Mouse (Mus musculus) stomach, embryonic 16.5 days (tissue): ENCODE data around the gene Lpcat3. TPM values are rescaled to one million over a fixed set of nuclear protein-coding genes. Genes with fewer than 3 reads are reported as not detected.

Experiments used
- ATAC-seq: fragments of 200-750 bp; cut with Nextera tagmentation; 2 replicates; pipeline ENCODE4 v1.8.0; 2017; ENCODE audit warnings: moderate number of reproducible peaks, moderate TSS enrichment; ENCODE audit not compliant: insufficient read depth, low FRiP score
- H3K27ac ChIP-seq: fragments of 300-500 bp; sonication (generic); 2 replicates; pipeline ENCODE4 v1.5.1; 2014; ENCODE audit warnings: low read length
- H3K27me3 ChIP-seq: fragments of 300-500 bp; sonication (generic); 2 replicates; pipeline ENCODE4 v1.6.1; 2014; ENCODE audit warnings: low read length, control low read depth, mixed read lengths; ENCODE audit not compliant: control insufficient read depth, insufficient read depth
- H3K36me3 ChIP-seq: fragments of 300-500 bp; sonication (generic); 2 replicates; pipeline ENCODE4 v1.6.1; 2014; ENCODE audit warnings: low read length; ENCODE audit not compliant: control insufficient read depth, insufficient read depth
- H3K4me1 ChIP-seq: fragments of 300-500 bp; sonication (generic); 2 replicates; pipeline ENCODE4 v1.6.1; 2014; ENCODE audit warnings: low read length, control low read depth, mixed read lengths; ENCODE audit not compliant: control insufficient read depth, insufficient read depth
- H3K4me2 ChIP-seq: fragments of 300-500 bp; sonication (generic); 2 replicates; pipeline ENCODE4 v1.6.1; 2014; ENCODE audit warnings: low read depth, low read length, mixed read lengths
- H3K4me3 ChIP-seq: fragments of 300-500 bp; sonication (generic); replicated peaks from 2 replicates; pipeline ENCODE4 v1.5.1; 2014; ENCODE audit warnings: mild to moderate bottlenecking, low read length
- H3K9ac ChIP-seq: fragments of 300-500 bp; sonication (generic); 2 replicates; pipeline ENCODE4 v1.6.1; 2014; ENCODE audit warnings: low read length
- H3K9me3 ChIP-seq: fragments of 300-500 bp; sonication (generic); replicated peaks from 2 replicates; pipeline ENCODE4 v1.6.1; 2016; ENCODE audit warnings: low read length, control low read depth; ENCODE audit not compliant: control insufficient read depth
- WGBS: fragments of 180-500 bp; shearing (Covaris S2); extraction: QIAGEN DNeasy Blood & Tissue Kit; methylation state at CpG from one replicate; pipeline ENCODE4 v1.1.7; 2014; 5-methylcytosine and 5-hydroxymethylcytosine counted together
- polyA plus RNA-seq: library from polyadenylated mRNA; unstranded; fragments of >200 nt; fragmentation: Nextera tagmentation; extraction: Ambion mirVana; gene quantifications from 2 replicates; pipeline ENCODE4 v1.2.1, GENCODE M21; 2015

The Lpcat3 gene
- polyA plus RNA-seq, 1 experiment from 2014 or later = 84.1 TPM

DNA sequence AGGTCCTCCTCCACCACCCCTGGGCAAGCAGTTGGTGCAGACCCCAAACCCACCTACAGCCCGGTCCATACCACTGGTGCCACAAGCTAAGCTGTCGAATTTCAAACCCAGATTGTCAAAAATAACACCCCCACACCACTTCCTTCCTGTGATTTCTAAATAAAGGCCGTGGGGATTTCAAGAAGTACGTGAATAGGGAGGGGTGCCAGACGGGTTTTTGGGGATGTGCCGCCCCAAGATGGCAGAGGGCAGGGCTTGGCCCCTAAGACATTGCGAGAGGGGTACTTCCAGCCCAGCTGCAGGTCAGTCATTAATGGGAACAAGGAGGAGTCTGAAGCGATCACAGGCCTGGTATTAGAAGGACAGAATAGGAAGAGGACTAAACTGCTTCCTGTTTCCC is 60.7 kb downstream of the Lpcat3 start:
- Histone ChIP-seq H3K27ac (no peak overlapping the region), H3K36me3 (no peaks in the 10 kb centered on the region), H3K4me2 (no peak overlapping the region), H3K9ac (no peak overlapping the region), H3K27me3 (no peaks in the 10 kb centered on the region), H3K4me1 (no peaks in the 10 kb centered on the region; the same call in 1 of the 2 replicates), H3K9me3 (no peaks in the 10 kb centered on the region), H3K4me3 (no peak overlapping the region)
- WGBS = 68% methylated on average over 8 of the region's 8 CpGs
- no peak for ATAC-seq

DNA sequence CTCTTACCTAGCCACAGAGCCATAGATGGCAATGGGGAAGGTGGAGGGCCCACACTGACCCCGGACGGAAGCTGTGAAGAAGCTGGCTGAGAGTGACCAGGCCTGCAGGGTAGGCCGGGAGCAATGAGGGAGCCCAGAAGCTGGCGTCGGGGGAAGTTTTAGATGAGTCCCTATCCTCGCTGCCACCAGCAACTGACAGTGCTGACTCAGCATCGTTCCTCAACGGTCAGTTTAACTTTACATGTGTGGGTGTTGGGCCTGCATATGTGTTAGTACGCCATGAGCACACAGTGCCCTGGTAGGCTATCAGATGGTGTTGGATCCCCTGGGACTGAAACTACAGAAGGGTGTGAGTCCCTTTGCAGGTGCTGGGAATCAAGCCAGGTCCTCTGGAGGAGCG is 61.6 kb downstream of the Lpcat3 start:
- H3K4me3 ChIP-seq = no peak overlapping the region
- WGBS = 81% methylated on average over 10 of the region's 10 CpGs
- no peaks in the 10 kb centered on the region for H3K9me3 ChIP-seq
- no peak overlapping the region for H3K4me2 ChIP-seq
- H3K9ac ChIP-seq = no peak overlapping the region
- H3K36me3 ChIP-seq = no peaks in the 10 kb centered on the region
- ATAC-seq = no peak
- no peaks in the 10 kb centered on the region for H3K27me3 ChIP-seq
- H3K4me1 ChIP-seq = no peaks in the 10 kb centered on the region; the same call in 1 of the 2 replicates
- no peak overlapping the region for H3K27ac ChIP-seq

DNA sequence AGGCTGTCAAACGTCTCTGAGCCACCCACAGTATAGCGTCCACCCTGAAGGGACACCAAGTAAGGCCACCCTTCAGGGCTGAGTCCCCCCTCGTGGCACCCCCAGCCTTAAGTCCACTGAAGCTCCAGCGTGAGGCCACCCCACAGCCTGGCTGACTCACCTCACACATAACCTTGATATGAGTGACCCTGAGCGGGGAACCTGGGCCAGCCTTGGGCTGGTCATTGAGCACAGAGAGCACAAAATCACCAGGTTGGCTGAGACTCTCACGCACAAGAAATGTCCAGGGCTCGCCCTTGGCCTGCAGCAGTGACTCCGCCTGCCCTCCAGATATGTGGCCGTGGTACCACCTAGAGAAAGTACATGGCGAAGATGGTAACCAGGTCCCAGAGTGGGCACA is 65.8 kb downstream of the Lpcat3 start:
- Histone ChIP-seq H3K9ac (no peak overlapping the region), H3K27me3 (no peaks in the 10 kb centered on the region), H3K27ac (no peak overlapping the region), H3K9me3 (no peaks in the 10 kb centered on the region), H3K4me1 (no peaks in the 10 kb centered on the region), H3K4me3 (no peak overlapping the region), H3K4me2 (no peak overlapping the region), H3K36me3 (no peaks in the 10 kb centered on the region)
- ATAC-seq = no peak
- WGBS = 78% methylated on average over 10 of the region's 10 CpGs

DNA sequence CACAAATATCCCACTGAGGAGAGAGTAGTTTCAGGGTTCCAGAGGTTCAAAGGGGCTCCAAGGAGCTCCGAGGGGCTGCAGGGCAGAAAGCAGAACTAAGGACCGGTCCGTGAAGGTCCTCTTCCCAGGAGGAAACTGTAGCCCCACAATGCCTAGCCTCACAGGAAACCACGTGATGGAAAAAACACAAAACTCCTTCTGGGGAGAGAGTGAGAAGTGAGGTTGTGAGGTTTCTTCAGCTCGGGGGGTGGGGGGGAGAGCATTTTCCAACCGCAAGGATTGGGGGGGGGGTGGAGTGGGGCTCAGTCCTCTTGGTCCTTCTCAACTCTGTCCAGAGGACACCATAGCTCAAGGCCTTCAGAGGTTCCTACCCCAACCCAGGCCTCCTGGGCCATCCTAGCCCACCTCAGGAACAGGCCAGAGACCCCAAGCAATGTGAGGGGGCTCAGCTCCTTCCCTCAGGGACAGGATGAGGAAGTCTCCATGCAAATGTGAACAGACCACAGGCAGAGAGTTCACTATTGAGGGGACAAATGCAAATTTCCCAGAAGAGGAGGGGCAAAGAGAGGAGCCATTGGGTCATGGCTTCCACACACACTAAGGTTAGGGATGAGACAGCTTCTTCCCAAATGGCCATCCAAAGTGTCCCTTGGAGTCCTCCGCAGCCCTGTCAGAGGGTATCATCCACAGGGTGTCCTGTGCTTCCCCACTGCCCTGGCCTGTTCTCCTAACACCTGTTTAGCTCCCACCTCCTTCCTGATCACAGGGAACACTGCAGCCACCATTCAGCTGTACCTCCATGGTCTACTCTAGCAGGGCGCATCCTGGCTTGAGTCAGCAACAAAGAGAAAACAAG is 67.3 kb downstream of the Lpcat3 start:
- Histone ChIP-seq H3K36me3 (no peaks in the 10 kb centered on the region), H3K27ac (no peak overlapping the region), H3K4me1 (no peaks in the 10 kb centered on the region), H3K4me3 (no peak overlapping the region), H3K9me3 (no peaks in the 10 kb centered on the region), H3K27me3 (no peaks in the 10 kb centered on the region), H3K4me2 (no peak overlapping the region), H3K9ac (no peak overlapping the region)
- WGBS = 79% methylated on average over 8 of the region's 8 CpGs
- no peak for ATAC-seq

DNA sequence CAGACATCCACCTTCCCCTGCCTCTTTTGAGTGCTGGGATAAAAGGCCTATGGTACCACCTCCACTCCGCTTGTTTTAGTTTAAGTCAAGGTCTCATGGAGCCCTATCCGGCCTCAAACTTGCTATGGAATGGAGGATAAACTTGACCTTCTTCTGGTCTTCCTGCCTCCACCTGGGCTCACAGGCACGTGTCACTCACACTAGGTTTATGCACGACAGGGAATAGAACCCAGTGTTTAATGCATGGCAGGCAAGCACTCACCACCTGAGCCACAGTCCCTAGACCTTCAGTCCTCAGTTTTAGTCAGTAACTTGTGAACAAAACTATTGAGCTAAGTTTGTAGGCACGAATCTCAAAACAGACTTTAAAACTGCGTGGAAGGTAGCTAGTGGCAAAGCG is 68.2 kb downstream of the Lpcat3 start:
- Histone ChIP-seq H3K4me1 (no peaks in the 10 kb centered on the region), H3K27ac (no peak overlapping the region), H3K9ac (no peak overlapping the region), H3K27me3 (no peaks in the 10 kb centered on the region), H3K36me3 (no peaks in the 10 kb centered on the region), H3K4me2 (no peak overlapping the region), H3K4me3 (no peak overlapping the region), H3K9me3 (no peaks in the 10 kb centered on the region)
- no peak for ATAC-seq
- 81% methylated on average over 7 of the region's 7 CpGs for WGBS

DNA sequence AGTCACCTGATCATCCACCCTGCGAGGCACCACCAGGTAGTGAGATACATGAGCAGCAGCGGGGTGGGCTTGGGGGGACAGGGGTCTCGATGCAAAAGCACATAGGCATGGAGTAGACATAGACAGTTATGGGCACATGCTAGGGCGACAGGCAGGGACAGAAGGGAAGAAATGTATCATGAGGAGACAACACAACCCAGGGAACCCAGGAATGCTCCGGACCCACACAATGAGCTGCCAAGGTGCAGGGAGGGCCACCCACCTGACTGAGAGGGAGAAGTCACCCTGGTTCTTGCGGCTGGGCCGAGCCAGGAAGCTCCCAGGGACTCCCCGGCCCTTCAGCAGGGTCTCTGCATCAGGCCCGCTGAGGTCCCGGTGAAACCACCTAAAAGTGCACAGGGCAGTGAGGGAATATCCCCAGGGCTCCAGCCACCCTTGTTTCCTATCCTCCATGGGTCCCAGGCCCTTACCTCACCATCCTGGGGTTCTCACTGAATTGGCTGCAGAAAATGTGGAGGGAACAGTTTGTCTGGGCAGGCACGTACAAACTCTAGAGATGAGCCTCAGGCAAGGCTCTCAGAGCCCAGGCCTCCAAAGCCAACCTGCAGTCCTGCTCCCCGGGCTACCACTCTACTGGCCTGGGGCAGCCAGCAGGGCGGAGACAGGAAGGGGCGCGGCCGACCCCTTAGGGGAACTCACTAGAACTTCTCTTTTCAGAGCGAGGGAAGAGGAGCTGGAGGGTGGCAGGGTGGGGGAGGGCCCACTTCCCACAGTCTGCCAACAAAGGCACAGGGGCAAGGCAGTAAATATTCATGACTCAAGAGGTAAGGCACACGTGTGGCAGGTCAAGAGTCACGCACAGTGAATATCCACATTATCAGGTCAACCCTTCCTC is 69.9 kb downstream of the Lpcat3 start:
- H3K4me2 ChIP-seq = no peak overlapping the region
- no peaks in the 10 kb centered on the region for H3K27me3 ChIP-seq
- peak overlapping the region; percentile 8 for H3K9ac ChIP-seq
- H3K9me3 ChIP-seq = no peaks in the 10 kb centered on the region
- 50% methylated on average over 19 of the region's 19 CpGs for WGBS
- H3K27ac ChIP-seq = 0 out of 2 replicates have a peak overlapping the region, but pooled peaks have one; percentile 31
- no peaks in the 10 kb centered on the region for H3K4me1 ChIP-seq
- ATAC-seq = peak; percentile 40; the same call in 1 of the 2 replicates
- no peaks in the 10 kb centered on the region for H3K36me3 ChIP-seq
- H3K4me3 ChIP-seq = peak overlapping the region; percentile 23

DNA sequence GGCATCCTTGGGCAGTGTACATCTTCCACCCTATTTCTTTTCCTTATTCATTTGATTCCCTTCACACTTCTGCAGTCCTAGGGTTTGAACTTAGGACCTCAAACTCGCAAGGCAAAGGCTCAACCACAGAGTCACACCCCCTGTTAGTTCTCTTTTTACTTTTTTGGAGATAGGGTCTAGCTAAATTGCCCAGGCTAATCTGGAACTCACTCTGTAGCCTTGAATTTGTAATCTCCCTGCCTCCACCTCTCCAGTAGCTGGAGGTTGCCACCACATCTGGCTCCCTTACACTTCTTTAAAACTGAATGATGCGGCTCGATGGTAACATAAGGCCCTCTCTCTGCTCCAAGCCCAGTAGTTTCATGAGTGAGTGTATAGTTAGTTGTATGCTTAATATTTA is 71.6 kb downstream of the Lpcat3 start:
- Histone ChIP-seq H3K27ac (no peak overlapping the region), H3K4me1 (peaks cover 10% of the 10 kb centered on the region), H3K9me3 (no peaks in the 10 kb centered on the region), H3K4me3 (no peak overlapping the region), H3K9ac (no peak overlapping the region), H3K27me3 (no peaks in the 10 kb centered on the region), H3K36me3 (no peaks in the 10 kb centered on the region), H3K4me2 (no peak overlapping the region)
- 87% methylated on average over 3 of the region's 3 CpGs for WGBS
- ATAC-seq = no peak

DNA sequence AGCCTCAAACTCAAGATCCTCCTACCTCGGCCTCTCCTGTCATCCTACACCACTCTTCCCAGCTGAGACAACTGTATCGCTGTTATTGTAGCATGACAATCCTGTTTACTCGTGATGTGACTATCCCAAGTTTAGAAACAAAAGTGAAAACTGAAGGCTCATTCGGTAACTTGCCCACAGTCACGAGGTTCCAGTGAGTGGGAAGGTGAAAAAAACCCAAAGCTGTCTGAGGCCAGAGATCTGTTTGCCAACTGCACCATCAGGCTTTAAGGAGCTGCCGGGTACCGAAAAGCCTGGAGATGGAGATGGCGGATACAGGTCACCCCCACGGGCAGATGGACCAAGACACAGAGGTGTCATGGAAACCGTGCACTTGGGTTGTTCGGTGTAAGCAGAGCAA is 74.2 kb downstream of the Lpcat3 start:
- Histone ChIP-seq H3K4me2 (no peak overlapping the region), H3K9me3 (no peaks in the 10 kb centered on the region), H3K27me3 (no peaks in the 10 kb centered on the region), H3K4me1 (peaks cover 23% of the 10 kb centered on the region), H3K36me3 (no peaks in the 10 kb centered on the region), H3K9ac (no peak overlapping the region), H3K4me3 (no peak overlapping the region), H3K27ac (no peak overlapping the region)
- WGBS = 86% methylated on average over 11 of the region's 11 CpGs
- ATAC-seq = no peak

DNA sequence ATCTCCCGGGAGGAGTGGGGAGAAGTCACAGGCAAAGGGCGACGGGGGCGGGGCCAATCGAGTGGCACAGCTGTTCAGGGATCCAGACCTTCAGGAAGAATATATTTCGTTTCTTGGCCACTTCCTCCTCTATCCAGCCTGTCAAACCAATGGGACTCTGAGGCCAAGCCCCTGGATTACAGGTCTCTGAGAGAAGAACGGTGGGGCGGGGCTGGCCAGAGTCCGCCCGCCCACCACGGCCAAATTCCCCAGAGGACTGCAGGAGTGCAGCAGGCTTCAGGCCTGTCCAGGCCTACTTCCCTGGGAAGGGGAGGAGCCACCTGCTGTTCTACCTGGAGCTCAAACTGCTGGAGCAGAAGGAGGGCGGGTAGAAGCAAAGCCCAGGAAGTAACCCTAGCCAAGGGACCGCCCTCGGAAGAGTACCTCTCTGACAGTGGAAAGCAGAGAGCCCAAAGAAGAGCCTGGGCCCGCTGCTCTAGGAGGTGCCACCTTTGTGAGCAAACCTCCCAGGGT is 75.7 kb downstream of the Lpcat3 start, which contains the start of gene Ptpn6:
Gene Ptpn6 (minus strand): TSS at position 204 of the 513 bp plus-strand sequence.
- peak within 1 kb of the TSS; percentile 100 for H3K27ac ChIP-seq
- peaks cover 23% of the 10 kb centered on the region for H3K4me1 ChIP-seq
- H3K27me3 ChIP-seq = no peaks in the 10 kb centered on the region
- peak within 1 kb of the TSS; percentile 48 for H3K4me2 ChIP-seq
- H3K9ac ChIP-seq = peak within 1 kb of the TSS; percentile 47
- peak within 1 kb of the TSS; percentile 29 for H3K4me3 ChIP-seq
- ATAC-seq = peak; percentile 80
- H3K9me3 ChIP-seq = no peaks in the 10 kb centered on the region
- H3K36me3 ChIP-seq = peaks cover 5% of the 10 kb centered on the region; the same call in 1 of the 2 replicates
- WGBS = 21% methylated on average over 15 of the region's 15 CpGs
